Mouse (Mus musculus): ENCODE measurements around the gene Mtcl1. TPM values are rescaled to one million over a fixed set of nuclear protein-coding genes. Genes with fewer than 3 reads are reported as not detected.

Mtcl1 gene
- total and polyA plus RNA-seq, 3 experiments: not detected

- H3K27me3 ChIP-seq (replicated peaks): no peaks in the 10 kb centered on the region
- dilution Hi-C loops (cut with MboI; ENCODE audit: extremely low pct_ligation_motif_present, extremely low pct_unique_long_range_greater_than_20kb, low sequenced_read_pairs): no loop called here
- no peak overlapping the region for H3K27ac ChIP-seq (ENCODE audit: insufficient read depth, low read depth)
- H3K79me2 ChIP-seq (replicated peaks; ENCODE audit: control insufficient read depth, extremely low read depth, insufficient read depth, poor library complexity, severe bottlenecking): no peaks in the 10 kb centered on the region
- no peaks in the 10 kb centered on the region for H3K36me3 ChIP-seq (replicated peaks in 1 of 2; ENCODE audit: control insufficient read depth in 1 of 2, insufficient read depth in 1 of 2, low read length in 1 of 2)
- peaks cover 71% of the 10 kb centered on the region for H3K9me3 ChIP-seq (replicated peaks; ENCODE audit: low read length)
- in situ Hi-C loops (cut with MboI; ENCODE audit: low pct_ligation_motif_present, low pct_unique_long_range_greater_than_20kb, low sequenced_read_pairs): no loop called here
- H3K4me3 ChIP-seq (replicated peaks in 1 of 3; ENCODE audit: low read depth in 2 of 3, low read length in 2 of 3, poor library complexity in 1 of 3): no peak overlapping the region
- no peaks in the 10 kb centered on the region for H3K4me1 ChIP-seq (ENCODE audit: control insufficient read depth in 1 of 2, insufficient read depth in 2 of 2)
- no peak for DNase-seq (ENCODE audit: extremely low read depth)
- no peak for TF ChIP-seq BHLHE40 (IDR thresholded peaks at IDR 0.05; ENCODE audit: low read depth, low read length)
- no peak for TF ChIP-seq CTCF (conservative IDR thresholded peaks at IDR 0.05 in 1 of 2, IDR thresholded peaks at IDR 0.05 in 1 of 2; ENCODE audit: low read depth in 2 of 2, low read length in 2 of 2)
- no peak for TF ChIP-seq POLR2A (IDR thresholded peaks at IDR 0.05; ENCODE audit: low read depth, low read length)
- no peak for TF ChIP-seq ZMIZ1 (IDR thresholded peaks at IDR 0.05; ENCODE audit: low read depth, low read length)
- no peak for TF ChIP-seq USF2 (conservative IDR thresholded peaks at IDR 0.05; ENCODE audit: low read depth, low read length)
- no peak for TF ChIP-seq SIN3A (IDR thresholded peaks at IDR 0.05; ENCODE audit: low read length)
- TF ChIP-seq POLR2AphosphoS2 (IDR thresholded peaks at IDR 0.05; ENCODE audit: low read depth, low read length): no peak
- no peak for TF ChIP-seq NELFE (IDR thresholded peaks at IDR 0.05; ENCODE audit: low read depth, low read length)
- TF ChIP-seq ZC3H11A (IDR thresholded peaks at IDR 0.05; ENCODE audit: low read depth, low read length): no peak
- no peak for TF ChIP-seq TCF12 (IDR thresholded peaks at IDR 0.05; ENCODE audit: low read depth, low read length)
- TF ChIP-seq IRF4 (IDR thresholded peaks at IDR 0.05; ENCODE audit: low read depth, low read length): no peak
- no peak for TF ChIP-seq GABPA (IDR thresholded peaks at IDR 0.05; ENCODE audit: insufficient replicate concordance, low read depth, low read length)
- no peak for TF ChIP-seq CHD2 (IDR thresholded peaks at IDR 0.05; ENCODE audit: low read length)
- TF ChIP-seq JUN (IDR thresholded peaks at IDR 0.05; ENCODE audit: insufficient read depth, low read depth, low read length): no peak
- TF ChIP-seq CHD1 (IDR thresholded peaks at IDR 0.05; ENCODE audit: low read depth, low read length): no peak
- no peak for TF ChIP-seq MYC (IDR thresholded peaks at IDR 0.05; ENCODE audit: low read depth, low read length)
- no peak for TF ChIP-seq ELF1 (IDR thresholded peaks at IDR 0.05; ENCODE audit: low read depth, low read length)
- H3K4me2 ChIP-seq (ENCODE audit: insufficient read depth, low read depth, poor library complexity, severe bottlenecking): no peak overlapping the region
- H3K9ac ChIP-seq (ENCODE audit: insufficient read depth, low read depth): no peak overlapping the region
Observed at GRCm38 (mm10) chr17:66324836-66325235, 124.7 kb downstream of the Mtcl1 start.

DNA sequence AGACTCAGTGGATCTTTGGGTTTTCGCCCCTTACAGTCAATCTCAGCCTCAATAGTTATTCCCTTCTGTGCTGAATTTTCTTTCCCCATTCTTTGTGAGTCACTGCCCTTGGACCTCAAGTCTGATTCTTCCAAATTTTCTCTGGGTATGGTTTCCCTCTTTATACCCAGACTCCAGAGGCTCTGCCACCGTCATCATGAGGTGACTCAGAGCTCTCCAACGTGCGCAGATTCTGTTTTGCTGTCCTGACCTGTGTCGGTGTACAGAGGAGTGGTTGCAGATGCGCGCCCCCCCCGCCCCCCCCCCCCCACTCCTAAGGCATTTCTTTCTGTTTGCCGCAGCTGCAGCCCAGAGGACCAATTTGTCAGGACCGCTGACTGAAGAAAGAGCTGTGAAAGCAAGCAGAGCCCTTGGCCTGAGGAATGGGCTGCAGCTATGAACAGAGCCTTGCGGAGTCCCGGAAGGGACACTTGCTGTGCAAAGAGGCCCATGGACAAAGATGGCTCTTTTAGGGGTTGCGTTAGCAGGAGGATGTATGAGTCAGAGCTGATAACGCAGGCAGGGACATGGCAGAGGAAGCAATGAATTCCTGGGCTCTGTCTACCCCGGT lies 126.8 kb downstream of the Mtcl1 start:
- dilution Hi-C loops (cut with MboI; ENCODE audit: extremely low pct_ligation_motif_present, extremely low pct_unique_long_range_greater_than_20kb, low sequenced_read_pairs): no loop called here

More for the DNA sequence above, 126.8 kb downstream of the Mtcl1 start:
- TF ChIP-seq RAD21 (IDR thresholded peaks at IDR 0.05; ENCODE audit: low read depth, low read length): no peak
- no peak for TF ChIP-seq CHD2 (IDR thresholded peaks at IDR 0.05; ENCODE audit: low read length)
- no peak for TF ChIP-seq PAX5 (IDR thresholded peaks at IDR 0.05; ENCODE audit: low read length)
- TF ChIP-seq E2F4 (IDR thresholded peaks at IDR 0.05; ENCODE audit: insufficient replicate concordance, low read depth, low read length): no peak
- no peak for TF ChIP-seq HCFC1 (IDR thresholded peaks at IDR 0.05; ENCODE audit: low read depth, low read length)
- no peak for TF ChIP-seq EP300 (IDR thresholded peaks at IDR 0.05; ENCODE audit: low read length)
- TF ChIP-seq MXI1 (IDR thresholded peaks at IDR 0.05; ENCODE audit: low read depth, low read length): no peak
- TF ChIP-seq MAX (IDR thresholded peaks at IDR 0.05; ENCODE audit: low read length): no peak
- TF ChIP-seq CTCF (conservative IDR thresholded peaks at IDR 0.05 in 1 of 2, IDR thresholded peaks at IDR 0.05 in 1 of 2; ENCODE audit: low read depth in 2 of 2, low read length in 2 of 2): no peak
- TF ChIP-seq IRF4 (IDR thresholded peaks at IDR 0.05; ENCODE audit: low read depth, low read length): no peak
- no peak for TF ChIP-seq USF1 (IDR thresholded peaks at IDR 0.05; ENCODE audit: low read depth, low read length)
- no peak for TF ChIP-seq UBTF (IDR thresholded peaks at IDR 0.05; ENCODE audit: low read depth, low read length)
- no peak for TF ChIP-seq POLR2AphosphoS2 (IDR thresholded peaks at IDR 0.05; ENCODE audit: low read depth, low read length)
- no peak for TF ChIP-seq ZNF384 (IDR thresholded peaks at IDR 0.05; ENCODE audit: low read depth, low read length)
- no peak for TF ChIP-seq ETS1 (conservative IDR thresholded peaks at IDR 0.05; ENCODE audit: low read depth, low read length)
- TF ChIP-seq NELFE (IDR thresholded peaks at IDR 0.05; ENCODE audit: low read depth, low read length): no peak
- no peak for TF ChIP-seq MEF2A (IDR thresholded peaks at IDR 0.05; ENCODE audit: borderline replicate concordance, low read depth, low read length)
- TF ChIP-seq MAZ (IDR thresholded peaks at IDR 0.05; ENCODE audit: low read depth, low read length): no peak
- H3K9ac ChIP-seq (ENCODE audit: insufficient read depth, low read depth): no peak overlapping the region
- H3K9me3 ChIP-seq (replicated peaks; ENCODE audit: low read length): peaks cover 60% of the 10 kb centered on the region
- no peak overlapping the region for H3K4me3 ChIP-seq (replicated peaks in 1 of 3; ENCODE audit: low read depth in 2 of 3, low read length in 2 of 3, poor library complexity in 1 of 3)
- no peak overlapping the region for H3K27ac ChIP-seq (ENCODE audit: insufficient read depth, low read depth)
- no peak for DNase-seq (ENCODE audit: extremely low read depth)
- H3K36me3 ChIP-seq (replicated peaks in 1 of 2; ENCODE audit: control insufficient read depth in 1 of 2, insufficient read depth in 1 of 2, low read length in 1 of 2): no peaks in the 10 kb centered on the region
- H3K4me1 ChIP-seq (ENCODE audit: control insufficient read depth in 1 of 2, insufficient read depth in 2 of 2): no peaks in the 10 kb centered on the region
- H3K27me3 ChIP-seq (replicated peaks): no peaks in the 10 kb centered on the region
- no peaks in the 10 kb centered on the region for H3K79me2 ChIP-seq (replicated peaks; ENCODE audit: control insufficient read depth, extremely low read depth, insufficient read depth, poor library complexity, severe bottlenecking)
- H3K4me2 ChIP-seq (ENCODE audit: insufficient read depth, low read depth, poor library complexity, severe bottlenecking): no peak overlapping the region
- in situ Hi-C loops (cut with MboI; ENCODE audit: low pct_ligation_motif_present, low pct_unique_long_range_greater_than_20kb, low sequenced_read_pairs): no loop called here

Data from CH12.LX (cell line).